Mouse (Mus musculus) midbrain, postnatal 0 days (tissue): Measurements from ENCODE around the gene Cblb. TPM values are rescaled to one million over a fixed set of nuclear protein-coding genes. Genes with fewer than 3 reads are reported as not detected.
A peak's percentile ranks its signal among the peaks of the same experiment; 100 is the strongest.

Experiments
- ATAC-seq: fragments of 200-750 bp; cut with Nextera tagmentation; 2 replicates; pipeline ENCODE4 v1.8.0; 2017; ENCODE audit warnings: moderate number of reproducible peaks, mild to moderate bottlenecking, moderate TSS enrichment, moderate library complexity; ENCODE audit not compliant: low FRiP score
- DNase-seq: peaks from one replicate; pipeline ENCODE4 v3.0.0-alpha.2; 2015; ENCODE audit warnings: low spot score
- H3K27ac ChIP-seq: fragments of 300-500 bp; sonication (generic); 2 replicates; pipeline ENCODE4 v1.5.1; 2014; ENCODE audit warnings: low read depth, mild to moderate bottlenecking, low read length, mixed read lengths
- H3K27me3 ChIP-seq: fragments of 300-500 bp; sonication (generic); 2 replicates; pipeline ENCODE4 v1.6.1; 2014; ENCODE audit warnings: low read length, control low read depth, mixed read lengths; ENCODE audit not compliant: insufficient read depth
- H3K36me3 ChIP-seq: fragments of 300-500 bp; sonication (generic); 2 replicates; pipeline ENCODE4 v1.6.1; 2014; ENCODE audit warnings: low read length, control low read depth, mixed read lengths; ENCODE audit not compliant: insufficient read depth
- H3K4me1 ChIP-seq: fragments of 300-500 bp; sonication (generic); 2 replicates; pipeline ENCODE4 v1.6.1; 2014; ENCODE audit warnings: mild to moderate bottlenecking, control low read depth, antibody characterized with exemption, low read length, mixed read lengths; ENCODE audit not compliant: insufficient read depth
- H3K4me2 ChIP-seq: fragments of 300-500 bp; sonication (generic); 2 replicates; pipeline ENCODE4 v1.6.1; 2014; ENCODE audit warnings: low read depth, mild to moderate bottlenecking, low read length, mixed read lengths; ENCODE audit not compliant: poor library complexity, severe bottlenecking
- H3K4me3 ChIP-seq: fragments of 300-500 bp; sonication (generic); 2 replicates; pipeline ENCODE4 v1.5.1; 2014; ENCODE audit warnings: low read depth, mild to moderate bottlenecking, low read length, moderate library complexity
- H3K9ac ChIP-seq: fragments of 300-500 bp; sonication (generic); replicated peaks from 2 replicates; pipeline ENCODE4 v1.6.1; 2014; ENCODE audit warnings: mild to moderate bottlenecking, low read length, moderate library complexity, mixed read lengths; ENCODE audit not compliant: poor library complexity, severe bottlenecking
- H3K9me3 ChIP-seq: fragments of 300-500 bp; sonication (generic); 2 replicates; pipeline ENCODE4 v1.6.1; 2016; ENCODE audit warnings: low read length, control low read depth
- CTCF ChIP-seq: IDR thresholded peaks from 2 replicates; pipeline ENCODE4 v1.5.1; 2016; ENCODE audit warnings: antibody characterized with exemption, mild to moderate bottlenecking
- WGBS: fragments of 180-500 bp; shearing (Covaris S2); extraction: QIAGEN DNeasy Blood & Tissue Kit; methylation state at CpG from one replicate; pipeline ENCODE4 v1.1.7; 2014; 5-methylcytosine and 5-hydroxymethylcytosine counted together
- polyA plus RNA-seq: library from polyadenylated mRNA; unstranded; fragments of >200 nt; fragmentation: Nextera tagmentation; extraction: Ambion mirVana; gene quantifications from 2 replicates; pipeline ENCODE4 v1.2.1, GENCODE M21; 2015
- total RNA-seq: library from RNA; depleted of rRNA; stranded (reverse); fragments of >200 nt; gene quantifications from 2 replicates; pipeline ENCODE4 v1.2.3, GENCODE M21; 2014; rRNA removed

Gene Cblb
- 12.0 and 12.6 TPM in 2 replicates for total RNA-seq
- polyA plus RNA-seq = 4.1 and 4.5 TPM in 2 replicates

DNA sequence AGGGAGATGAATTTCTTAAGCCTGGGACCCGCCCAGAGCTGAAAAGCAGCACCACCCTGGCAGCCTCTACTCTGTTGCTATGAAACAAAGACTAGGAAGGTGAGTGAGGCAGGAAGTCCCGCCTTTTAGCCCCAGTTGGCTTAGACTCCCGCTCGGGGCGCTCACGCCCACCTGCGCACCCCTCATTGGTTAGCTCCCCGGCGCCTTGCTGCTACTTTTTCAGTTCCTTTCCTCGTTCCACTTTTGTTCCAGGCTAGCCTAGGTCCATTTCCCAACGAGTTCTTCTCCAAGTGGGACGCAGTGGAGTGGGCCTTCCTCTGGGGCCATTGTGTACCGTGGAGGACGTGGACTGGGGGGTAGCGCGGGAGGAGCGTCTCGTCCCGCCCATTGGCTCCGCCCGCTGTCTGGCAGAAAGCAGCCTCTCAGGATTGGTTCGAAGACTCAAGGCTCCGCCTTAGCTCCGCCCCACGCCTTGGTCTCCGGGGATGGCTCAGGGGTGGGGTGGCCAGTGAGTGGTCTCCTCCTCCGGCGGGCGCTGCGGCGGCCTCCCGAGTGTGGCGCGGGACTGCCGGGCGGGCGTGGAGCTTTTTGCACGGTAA lies at the start of gene Cblb:
Gene Cblb, plus strand, starts transcription at position 135 of the 599 bp plus-strand sequence.
- no peak for TF ChIP-seq CTCF
- 0% methylated on average over 35 of the region's 38 CpGs for WGBS
- peak within 1 kb of the TSS; percentile 94 for H3K4me3 ChIP-seq

DNA sequence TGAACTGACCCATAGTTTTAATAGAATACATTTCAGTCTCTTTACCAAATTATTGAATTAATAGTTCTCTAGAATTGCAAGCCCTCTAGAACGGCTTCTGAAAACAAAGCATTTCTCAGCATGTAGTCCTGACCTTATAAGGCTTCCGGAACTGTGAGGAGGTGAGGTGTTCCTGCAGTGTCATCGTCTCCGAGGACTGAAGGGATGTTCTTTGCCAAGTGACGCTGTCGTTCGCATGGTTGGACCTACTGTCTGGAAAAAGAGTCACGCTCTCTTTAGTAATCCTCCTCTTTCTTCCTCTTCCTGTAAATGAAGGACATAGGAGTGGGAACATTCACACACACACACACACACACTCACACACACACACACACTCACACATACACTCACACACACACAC lies 45.6 kb upstream of the Cblb start:
- TF ChIP-seq CTCF = no peak
- H3K9me3 ChIP-seq = no peaks in the 10 kb centered on the region
- no peak overlapping the region for H3K4me2 ChIP-seq
- H3K4me1 ChIP-seq = no peaks in the 10 kb centered on the region
- no peak overlapping the region for H3K4me3 ChIP-seq
- no peaks in the 10 kb centered on the region for H3K36me3 ChIP-seq
- no peak overlapping the region for H3K9ac ChIP-seq
- H3K27ac ChIP-seq = no peak overlapping the region
- WGBS = 51% methylated on average over 8 of the region's 8 CpGs
- ATAC-seq = no peak
- H3K27me3 ChIP-seq = no peaks in the 10 kb centered on the region
- peak; percentile 32 for DNase-seq

More for the DNA sequence above, at the start of gene Cblb:
- DNase-seq (peak; percentile 99), ATAC-seq (peak; percentile 100)
- Histone ChIP-seq H3K36me3 (no peaks in the 10 kb centered on the region), H3K9me3 (no peaks in the 10 kb centered on the region), H3K27me3 (no peaks in the 10 kb centered on the region), H3K4me1 (no peaks in the 10 kb centered on the region; the same call in 1 of the 2 replicates), H3K4me2 (peak within 1 kb of the TSS; percentile 78), H3K9ac (peak within 1 kb of the TSS; percentile 83), H3K27ac (peak within 1 kb of the TSS; percentile 91)

DNA sequence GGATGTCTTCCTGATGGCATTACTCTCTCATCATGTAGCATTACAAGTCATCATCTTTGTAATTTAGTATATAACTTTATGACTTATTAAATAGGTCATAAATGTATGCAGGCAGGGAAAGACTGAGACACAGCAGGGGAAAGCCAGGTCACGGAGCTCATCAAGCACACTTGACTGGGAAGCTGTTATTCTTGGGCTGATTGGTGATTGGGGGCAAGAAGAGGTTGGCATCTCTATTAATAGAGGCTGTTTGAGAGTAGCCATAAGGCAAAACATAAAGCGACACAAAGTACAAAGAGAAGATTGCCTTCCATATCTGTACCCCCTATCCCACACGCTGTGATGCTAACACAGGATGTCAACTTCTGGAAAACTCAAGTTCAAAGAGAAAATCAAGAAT lies 44.8 kb upstream of the Cblb start:
- WGBS = 70% methylated on average over 3 of the region's 3 CpGs
- DNase-seq (no peak), ATAC-seq (no peak)
- Histone ChIP-seq H3K27ac (no peak overlapping the region), H3K4me2 (no peak overlapping the region), H3K9ac (no peak overlapping the region), H3K9me3 (no peaks in the 10 kb centered on the region), H3K4me1 (no peaks in the 10 kb centered on the region), H3K4me3 (no peak overlapping the region), H3K36me3 (no peaks in the 10 kb centered on the region), H3K27me3 (no peaks in the 10 kb centered on the region)
- no peak for TF ChIP-seq CTCF

DNA sequence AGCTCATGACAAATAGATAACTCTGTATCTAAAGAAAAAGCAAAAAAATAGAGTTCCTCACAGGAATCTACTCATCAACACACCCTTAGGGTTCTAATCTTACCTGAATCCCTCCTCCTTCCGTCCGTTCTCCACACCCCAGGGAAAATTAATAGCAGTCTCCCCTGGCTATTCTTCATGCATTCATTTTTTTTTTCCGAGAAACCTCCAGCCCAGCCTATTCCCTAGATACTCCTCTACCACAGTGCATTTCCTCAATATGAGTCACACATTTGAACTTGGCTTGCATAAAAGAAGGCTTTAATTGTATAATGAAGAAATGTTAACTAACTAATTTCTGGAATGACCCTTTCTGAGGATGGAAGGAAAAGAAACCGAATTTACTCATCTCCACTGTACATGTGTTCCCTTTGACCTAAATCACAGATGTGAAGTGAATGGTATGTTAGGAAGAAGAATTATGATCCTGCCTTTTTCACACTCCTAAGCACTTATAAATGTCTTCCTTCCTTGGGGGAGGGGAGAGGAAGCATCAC lies 43.9 kb upstream of the Cblb start:
- no peak for TF ChIP-seq CTCF
- no peaks in the 10 kb centered on the region for H3K9me3 ChIP-seq
- H3K36me3 ChIP-seq = no peaks in the 10 kb centered on the region
- no peak overlapping the region for H3K27ac ChIP-seq
- H3K4me1 ChIP-seq = no peaks in the 10 kb centered on the region
- WGBS = 78% methylated on average over 4 of the region's 4 CpGs
- DNase-seq (no peak), ATAC-seq (no peak)
- no peak overlapping the region for H3K4me3 ChIP-seq
- no peak overlapping the region for H3K9ac ChIP-seq
- H3K4me2 ChIP-seq = no peak overlapping the region
- no peaks in the 10 kb centered on the region for H3K27me3 ChIP-seq

DNA sequence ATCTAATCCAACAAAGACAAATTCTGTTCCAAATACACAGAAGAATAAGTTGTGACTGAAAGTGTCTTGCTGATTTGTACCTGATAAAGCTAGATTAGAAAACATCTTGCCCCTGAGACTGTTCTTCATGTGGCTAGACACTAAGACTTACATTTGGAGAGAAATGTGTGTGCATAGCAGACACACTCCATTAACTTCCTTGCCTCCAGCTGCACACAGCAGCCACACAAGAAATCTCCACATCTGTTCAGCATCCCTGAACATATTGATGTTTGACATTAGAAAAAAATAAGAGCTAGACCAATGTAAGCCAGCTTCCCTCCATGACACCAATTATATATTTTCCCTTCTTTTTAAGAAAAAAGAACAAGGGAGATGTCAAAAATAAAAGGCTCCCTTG lies 43.0 kb upstream of the Cblb start:
- ATAC-seq (no peak), DNase-seq (no peak)
- H3K27me3 ChIP-seq = no peaks in the 10 kb centered on the region
- no peaks in the 10 kb centered on the region for H3K36me3 ChIP-seq
- TF ChIP-seq CTCF = no peak
- H3K4me2 ChIP-seq = no peak overlapping the region
- no peak overlapping the region for H3K27ac ChIP-seq
- no peak overlapping the region for H3K4me3 ChIP-seq
- H3K4me1 ChIP-seq = no peaks in the 10 kb centered on the region
- H3K9ac ChIP-seq = no peak overlapping the region
- H3K9me3 ChIP-seq = no peaks in the 10 kb centered on the region

- Histone ChIP-seq H3K4me2 (no peak overlapping the region), H3K9me3 (no peaks in the 10 kb centered on the region), H3K4me1 (no peaks in the 10 kb centered on the region), H3K4me3 (no peak overlapping the region), H3K27me3 (no peaks in the 10 kb centered on the region), H3K36me3 (no peaks in the 10 kb centered on the region), H3K9ac (no peak overlapping the region), H3K27ac (no peak overlapping the region)
- DNase-seq (no peak), ATAC-seq (no peak)
- 88% methylated on average over 3 of the region's 3 CpGs for WGBS
- no peak for TF ChIP-seq CTCF
Observed at GRCm38 (mm10) chr16:51989259-51989658, 41.8 kb upstream of the Cblb start.
